Mouse (Mus musculus) frontal cortex, postnatal 36 days (tissue): ENCODE results near the gene Ramp1.

Experiments used
- DNase-seq, 2 experiments: peaks; one replicate each; pipeline ENCODE4 v3.0.0; 2022; ENCODE audit warnings: low spot score in 2 of 2

Gene Ramp1

DNA sequence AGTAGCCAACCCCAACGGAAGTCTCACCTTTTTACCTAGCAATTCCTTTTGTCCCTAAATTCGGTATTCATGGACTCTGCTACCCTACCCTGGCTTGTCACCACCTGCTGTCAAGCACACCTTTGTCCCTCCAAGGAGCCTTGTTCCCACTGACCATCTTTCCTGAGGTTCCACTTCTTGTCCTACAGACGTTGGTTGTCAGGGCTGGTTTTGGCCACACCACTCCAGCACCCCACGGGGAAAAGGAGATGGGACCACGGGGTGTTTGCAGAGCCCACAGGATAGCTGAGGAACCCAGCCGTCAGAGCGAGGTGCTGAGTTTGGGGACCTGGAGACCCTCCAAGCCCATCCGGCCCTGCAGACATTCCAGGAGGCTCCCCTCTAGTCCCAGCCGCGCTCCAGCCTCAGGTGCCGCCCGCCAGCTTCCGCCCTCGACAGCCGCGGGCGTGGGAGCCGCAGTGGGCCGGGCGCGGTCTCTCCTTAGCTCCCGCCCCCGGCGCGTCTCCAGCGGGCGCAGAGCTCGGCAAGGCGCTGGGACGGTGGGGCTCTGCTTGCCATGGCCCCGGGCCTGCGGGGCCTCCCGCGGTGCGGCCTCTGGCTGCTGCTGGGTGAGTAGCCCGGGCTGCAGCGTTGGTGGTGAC is at the start of gene Ramp1:
Gene Ramp1, plus strand, starts transcription at position 290 of the 641 bp plus-strand sequence.
- peak; percentile 66 for DNase-seq

DNA sequence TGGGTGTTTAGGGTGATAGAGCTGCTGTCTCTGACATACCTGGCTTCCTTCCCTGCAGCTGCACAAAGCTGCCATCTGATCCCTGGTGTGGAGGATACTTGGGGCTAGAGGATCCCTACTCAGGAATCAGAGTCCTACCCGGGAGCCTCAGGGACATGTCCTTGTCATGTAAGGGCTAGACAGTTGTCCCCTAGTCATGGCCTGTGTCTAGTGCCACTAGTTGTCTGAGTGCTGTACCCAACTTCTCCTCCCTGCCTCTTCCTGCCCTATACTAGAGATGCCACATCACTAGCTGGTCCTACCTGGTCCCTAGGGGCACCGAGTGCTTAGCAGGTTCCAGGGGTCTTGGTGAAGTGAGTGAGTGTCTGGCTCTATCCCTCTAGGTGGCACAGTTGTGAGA is 42.6 kb upstream of the Ramp1 start:
- no peak for DNase-seq

DNA sequence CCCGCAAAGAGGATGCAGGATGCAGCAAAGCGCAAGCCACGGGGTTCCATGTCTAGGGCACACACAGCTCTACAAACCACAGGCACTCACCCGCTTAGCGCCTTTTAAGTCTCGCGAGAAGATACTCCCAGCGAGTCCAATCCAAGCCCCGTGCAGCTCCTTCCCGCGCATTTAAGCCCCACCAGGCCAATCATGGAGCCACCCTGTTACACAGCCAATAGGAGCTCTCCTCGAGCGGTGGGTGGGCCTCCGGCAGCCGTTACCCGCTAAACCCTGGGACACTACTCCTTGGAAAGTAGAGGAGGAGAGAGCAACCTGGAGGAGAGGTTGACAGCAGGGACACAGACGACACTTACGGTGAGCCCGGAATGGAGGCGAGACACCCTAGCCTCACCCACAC is 34.8 kb upstream of the Ramp1 start, which contains the start of gene Rbm44:
Gene Rbm44, plus strand, starts transcription at position 277 of the 400 bp plus-strand sequence.
- no peak for DNase-seq

DNA sequence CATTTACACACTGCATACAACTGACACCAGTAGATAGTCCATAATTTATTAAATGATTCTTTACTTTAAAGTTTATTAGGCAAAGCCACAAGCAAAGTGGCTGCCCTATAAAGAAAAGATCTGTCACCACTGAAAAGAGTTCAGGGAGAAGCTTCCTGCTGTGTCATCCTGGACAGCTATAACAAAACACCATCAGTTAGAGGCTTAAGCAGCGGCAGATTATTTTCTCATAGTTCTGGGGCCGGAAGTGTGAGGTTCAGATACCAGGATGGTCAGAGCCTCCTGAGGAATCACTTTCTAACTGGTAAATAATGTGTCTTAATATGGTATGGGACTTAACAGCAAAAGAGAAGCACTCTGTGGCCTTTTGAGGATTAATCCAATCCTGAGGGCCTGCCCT is 28.1 kb upstream of the Ramp1 start:
- DNase-seq: no peak

DNA sequence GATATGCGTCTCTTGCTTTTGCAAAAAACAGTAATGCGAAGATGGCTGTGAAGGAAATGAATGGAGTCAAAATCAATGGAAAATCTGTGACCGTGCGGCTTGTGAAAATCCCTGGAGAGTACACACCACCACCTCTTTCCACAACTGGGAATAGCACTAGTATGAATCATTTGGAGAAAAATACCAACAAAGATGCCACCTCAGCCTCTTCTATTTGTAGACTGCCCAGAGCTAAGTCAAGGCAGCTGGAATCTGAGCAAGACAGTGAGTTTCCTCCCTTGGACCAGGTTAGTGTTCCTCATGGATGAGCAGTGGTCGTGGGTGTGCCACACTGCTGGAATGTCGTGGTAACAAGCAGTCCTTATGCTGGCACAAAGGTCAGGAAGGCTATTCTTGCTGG is 12.8 kb upstream of the Ramp1 start:
- DNase-seq: no peak

DNA sequence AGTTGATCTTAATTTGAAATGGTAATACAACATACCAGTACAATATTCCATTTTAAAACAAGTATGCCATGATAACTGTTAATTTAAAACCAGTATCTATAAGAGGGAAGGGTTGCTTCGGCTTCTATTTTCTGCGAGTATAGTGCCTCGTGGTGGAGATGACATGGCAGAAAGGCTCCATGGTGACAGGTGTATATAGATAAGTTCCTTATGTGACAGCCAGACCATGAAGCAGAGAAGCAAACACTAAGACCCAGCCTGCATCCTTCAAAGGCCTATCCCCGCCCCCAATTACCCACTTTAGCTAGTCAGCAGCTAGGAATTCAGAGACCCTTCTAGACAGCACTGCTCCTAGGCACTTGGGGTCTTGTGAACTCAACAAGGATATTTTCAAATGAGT is 10.5 kb upstream of the Ramp1 start:
- no peak for DNase-seq

DNA sequence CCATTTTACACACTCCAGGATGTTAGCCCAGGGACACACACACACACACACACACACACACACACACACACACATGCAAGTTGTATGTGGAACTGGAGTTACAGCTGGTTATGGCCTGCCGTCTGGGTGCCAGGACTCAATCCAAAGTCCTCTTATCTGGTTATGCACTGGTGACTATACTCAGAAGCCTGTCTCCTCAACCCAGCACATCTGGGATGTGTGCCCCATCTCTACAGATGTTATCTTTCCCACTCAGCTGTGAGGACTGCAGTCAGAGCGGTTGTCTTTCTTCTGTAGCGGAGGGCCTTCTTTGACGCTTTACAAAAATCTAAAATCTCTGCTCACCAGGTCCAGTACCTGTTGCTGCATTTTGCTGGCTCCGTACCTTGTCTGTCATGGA is 4.8 kb upstream of the Ramp1 start:
- DNase-seq: no peak

DNA sequence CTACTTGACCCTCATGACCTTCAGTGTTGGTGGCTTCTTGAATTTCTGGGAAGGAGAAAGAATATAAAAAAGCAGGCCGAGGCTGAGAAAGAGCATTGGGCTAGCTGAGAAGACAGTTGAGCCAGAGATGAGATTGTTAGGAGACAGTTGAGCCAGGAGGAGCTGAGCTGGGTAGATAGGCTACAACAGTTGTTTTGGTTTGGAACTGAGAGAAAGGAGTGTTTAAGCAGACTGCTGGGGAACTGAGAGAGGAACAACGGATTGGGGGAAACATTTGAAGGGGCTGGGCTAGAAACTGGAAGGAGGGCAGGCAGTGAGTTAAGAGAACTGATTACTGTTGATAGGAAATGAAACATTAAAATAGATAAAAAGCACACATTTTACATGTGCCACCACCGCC is 3.6 kb upstream of the Ramp1 start:
- DNase-seq: no peak

DNA sequence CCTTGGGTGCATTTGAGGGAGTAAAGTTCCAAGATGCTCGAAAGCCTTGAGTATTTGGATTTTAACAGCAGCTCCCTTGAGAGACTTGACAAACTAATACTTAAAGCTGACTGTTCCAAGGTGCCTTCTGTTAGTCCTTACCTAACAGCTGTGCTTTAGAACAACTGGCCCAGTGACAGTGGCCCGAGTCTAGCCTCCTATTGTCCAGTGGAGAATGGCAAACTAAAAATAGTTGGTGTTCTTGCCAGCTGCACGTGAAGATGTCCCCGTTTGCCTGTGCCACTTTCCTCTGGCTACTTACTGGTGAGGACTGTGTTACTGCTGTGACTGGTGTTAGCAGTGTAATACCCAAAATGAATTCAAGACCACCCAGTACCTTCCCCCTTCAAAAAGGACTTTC is 2.8 kb upstream of the Ramp1 start:
- no peak for DNase-seq

DNA sequence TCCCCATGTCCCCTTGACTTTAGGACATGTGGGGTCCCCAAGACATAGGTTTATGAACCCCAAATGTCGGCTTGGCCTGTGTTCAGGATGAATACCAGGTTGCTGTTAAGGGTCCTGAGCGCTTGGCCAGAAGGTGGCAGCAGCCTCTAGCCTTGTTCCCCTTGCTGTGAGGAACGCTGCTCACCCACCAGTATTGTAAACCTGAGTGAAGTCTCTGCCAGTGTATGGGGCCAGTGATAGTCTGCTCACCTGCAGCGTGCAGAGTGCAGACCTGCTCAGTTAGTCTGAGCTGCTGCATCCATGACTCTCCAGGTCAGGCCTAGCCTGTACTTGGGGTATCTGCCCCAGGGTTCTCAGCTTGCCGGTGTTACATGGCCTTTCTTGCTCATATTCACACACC is 536 bp upstream of the Ramp1 start:
- DNase-seq: peak; percentile 70 to 83

DNA sequence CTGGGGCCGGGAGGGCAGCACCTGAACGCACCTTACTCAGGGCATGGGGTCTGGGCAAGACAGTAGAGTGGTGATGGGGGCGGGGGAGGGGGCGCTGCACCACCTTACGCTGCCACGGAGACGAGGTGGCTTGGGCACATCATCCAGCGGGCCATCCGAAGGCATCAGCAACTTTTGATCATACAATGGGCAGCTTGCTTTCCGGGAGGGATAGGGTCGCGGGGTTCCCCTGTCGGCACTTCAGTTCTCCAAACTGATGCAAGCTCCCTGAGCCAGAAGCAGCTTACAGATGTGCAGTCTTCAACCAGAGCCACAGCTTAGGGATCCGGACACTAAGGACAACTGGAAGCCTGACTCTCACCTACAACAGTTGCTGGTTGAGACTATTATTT is 548 bp downstream of the Ramp1 start:
- no peak for DNase-seq

DNA sequence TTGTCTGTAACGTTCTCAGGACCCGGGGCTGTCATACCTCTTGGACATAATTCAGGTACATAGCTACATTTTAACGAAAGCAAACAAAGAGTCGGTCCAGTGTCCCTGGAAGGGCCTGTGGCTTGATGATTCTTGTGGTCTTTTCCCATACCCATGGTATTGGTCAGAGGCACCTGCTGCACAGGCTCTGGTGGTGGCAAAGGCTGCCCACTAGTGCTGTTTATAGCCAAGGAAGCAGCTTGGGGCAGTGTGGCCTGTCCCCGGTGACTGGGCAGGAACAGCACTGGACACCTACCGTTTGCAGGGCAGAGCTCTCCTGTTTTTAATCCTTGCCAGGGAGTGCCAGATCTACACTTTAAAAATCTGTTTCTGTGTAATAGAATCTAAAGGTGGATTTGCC is 1.1 kb downstream of the Ramp1 start:
- no peak for DNase-seq

DNA sequence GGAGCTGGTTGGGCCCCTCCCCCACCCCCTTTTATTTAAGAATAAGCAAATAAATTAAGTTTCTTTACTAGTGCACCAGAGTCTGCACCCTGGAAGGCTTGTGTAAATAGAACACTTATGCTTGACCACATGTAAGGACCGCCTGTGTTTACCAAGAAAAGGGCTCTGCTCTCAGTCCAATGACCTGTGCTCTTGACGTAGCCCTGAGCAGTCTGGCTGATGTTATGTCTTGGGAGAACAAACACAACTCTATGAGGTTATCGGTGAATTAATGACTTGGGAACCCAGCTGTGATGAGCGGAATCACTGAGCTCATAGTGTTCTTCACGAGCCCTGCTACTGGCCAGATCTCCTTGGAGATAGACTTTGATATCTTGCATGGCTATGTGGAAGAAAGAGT is 1.6 kb downstream of the Ramp1 start:
- no peak for DNase-seq

DNA sequence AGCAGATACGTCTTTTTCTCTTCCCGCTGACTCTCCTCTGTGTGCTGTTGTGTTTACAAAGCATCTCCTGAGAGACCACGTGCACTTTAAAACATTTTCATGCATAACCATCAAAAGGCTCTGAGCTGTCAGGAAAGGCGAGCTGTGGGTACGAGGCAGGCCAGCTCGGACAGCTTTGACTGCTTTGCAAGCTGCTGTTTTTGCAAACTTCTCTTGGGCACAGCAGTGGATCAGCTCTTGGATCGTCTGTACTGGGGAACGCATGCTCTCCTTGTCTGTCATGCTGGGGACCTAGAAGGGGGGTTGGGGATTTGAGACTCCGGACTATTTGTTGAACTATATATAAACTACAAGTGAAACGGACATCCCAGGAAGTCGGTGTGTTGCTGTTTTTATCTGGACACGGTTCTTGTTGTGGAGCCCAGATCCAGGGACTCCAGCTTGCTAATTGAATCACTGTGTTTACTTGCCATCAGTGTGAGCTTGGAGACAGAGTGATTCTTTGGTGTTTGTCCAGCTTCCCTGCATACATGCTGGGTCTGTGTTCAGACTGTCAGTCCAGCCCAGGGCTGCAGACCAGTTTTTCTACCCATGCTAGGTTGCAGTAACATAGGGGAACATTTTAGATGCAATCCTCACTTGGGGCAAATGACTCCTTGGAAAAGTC is 2.3 kb downstream of the Ramp1 start:
- DNase-seq: peak in 1 of 2 experiments; percentile 29

DNA sequence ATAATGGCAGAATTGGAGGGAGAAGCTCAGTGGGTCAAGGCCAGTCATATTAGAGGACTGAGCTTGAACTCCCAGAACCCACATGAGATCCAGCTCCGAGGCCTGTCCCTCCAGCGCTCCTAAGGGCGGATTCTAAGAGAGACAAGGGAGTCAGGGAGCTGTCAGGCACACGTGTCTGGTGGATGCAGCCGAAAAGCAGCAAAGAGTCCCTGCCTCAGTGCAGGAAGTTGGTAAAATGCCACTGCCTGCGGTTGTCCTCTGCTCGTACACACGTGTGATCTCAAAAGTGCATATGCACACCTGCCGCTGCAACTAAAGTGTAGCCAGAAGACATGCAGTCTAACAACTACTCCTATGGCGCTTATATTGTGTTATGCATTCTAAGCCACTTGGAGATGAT is 3.7 kb downstream of the Ramp1 start:
- DNase-seq: no peak

DNA sequence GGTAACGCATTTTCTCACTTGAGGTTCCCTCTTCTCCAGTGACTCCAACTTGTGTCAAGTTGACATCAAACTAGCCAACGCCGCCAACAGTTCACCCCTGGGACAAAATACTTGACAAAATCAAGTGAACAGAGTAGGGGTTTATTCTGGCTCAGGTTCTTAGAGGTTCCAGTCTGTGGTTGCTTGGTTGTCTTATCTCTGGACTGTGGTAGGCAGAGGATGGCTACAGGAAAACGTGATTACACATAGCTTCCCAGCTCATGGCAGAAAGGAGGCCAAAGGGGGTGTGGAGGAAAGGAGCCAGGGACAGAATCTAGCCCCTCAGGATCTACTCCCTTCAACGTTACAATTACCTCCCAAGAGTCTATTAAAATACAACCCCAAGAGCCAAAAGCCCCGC is 7.1 kb downstream of the Ramp1 start:
- DNase-seq: no peak

DNA sequence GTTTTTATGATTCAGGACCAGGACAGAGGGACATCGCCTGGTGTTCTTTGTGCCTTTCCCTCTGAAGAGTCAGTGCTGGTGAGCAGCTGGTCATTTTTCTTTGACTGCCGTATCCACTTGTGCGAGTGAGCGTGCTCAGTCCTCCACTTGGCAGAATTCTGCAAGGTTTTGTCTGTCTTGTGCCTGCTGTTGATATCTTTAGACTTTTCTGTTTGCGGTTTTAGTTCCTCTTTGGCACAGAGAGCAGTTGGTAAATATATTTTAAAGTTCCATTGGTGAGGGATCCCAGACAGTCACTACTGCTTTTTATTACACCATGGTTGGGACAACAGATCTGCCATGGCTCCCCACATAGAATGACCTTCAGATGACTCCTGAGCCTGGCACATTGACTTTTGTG is 7.7 kb downstream of the Ramp1 start:
- no peak for DNase-seq

DNA sequence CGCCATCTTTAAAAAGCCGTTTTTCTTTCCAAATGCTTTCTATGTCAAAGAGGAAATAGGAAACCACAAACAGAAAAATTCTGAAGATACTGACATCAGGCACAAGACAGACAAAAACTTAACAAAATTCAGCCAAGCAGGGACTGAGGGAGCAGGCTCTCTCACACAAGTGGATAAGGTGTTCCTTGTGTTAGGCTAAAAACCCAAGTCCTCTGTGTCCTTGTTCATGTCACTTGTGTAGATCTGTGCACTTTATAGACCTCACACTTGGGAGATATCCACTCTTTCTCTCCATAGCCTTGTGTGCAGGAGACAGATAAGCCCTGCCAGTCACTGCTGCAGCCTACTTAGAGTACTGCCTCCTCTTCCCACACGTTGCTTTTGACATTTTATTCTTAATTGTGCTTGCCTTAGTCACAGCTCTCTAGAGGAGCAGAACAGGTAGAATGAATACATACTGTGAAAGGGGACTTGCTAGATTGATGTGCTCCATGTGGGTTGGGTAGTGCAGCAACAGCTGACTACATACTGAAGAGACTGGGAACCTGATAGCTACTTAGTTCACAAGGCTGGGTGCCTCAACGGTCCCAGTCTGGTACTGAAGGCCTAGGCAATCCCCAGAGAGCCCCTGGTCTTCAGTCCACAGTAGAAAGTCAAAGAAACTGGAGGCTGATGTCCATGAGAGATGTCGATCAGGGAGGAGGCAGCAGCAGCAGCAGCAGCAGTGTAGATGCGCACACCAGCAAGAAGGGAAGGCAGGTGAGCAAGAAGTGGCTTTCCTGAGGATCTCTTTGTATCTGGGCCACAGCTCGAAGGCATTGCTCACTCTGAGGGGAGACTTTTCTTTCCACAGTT is 8.4 kb downstream of the Ramp1 start:
- DNase-seq: no peak

DNA sequence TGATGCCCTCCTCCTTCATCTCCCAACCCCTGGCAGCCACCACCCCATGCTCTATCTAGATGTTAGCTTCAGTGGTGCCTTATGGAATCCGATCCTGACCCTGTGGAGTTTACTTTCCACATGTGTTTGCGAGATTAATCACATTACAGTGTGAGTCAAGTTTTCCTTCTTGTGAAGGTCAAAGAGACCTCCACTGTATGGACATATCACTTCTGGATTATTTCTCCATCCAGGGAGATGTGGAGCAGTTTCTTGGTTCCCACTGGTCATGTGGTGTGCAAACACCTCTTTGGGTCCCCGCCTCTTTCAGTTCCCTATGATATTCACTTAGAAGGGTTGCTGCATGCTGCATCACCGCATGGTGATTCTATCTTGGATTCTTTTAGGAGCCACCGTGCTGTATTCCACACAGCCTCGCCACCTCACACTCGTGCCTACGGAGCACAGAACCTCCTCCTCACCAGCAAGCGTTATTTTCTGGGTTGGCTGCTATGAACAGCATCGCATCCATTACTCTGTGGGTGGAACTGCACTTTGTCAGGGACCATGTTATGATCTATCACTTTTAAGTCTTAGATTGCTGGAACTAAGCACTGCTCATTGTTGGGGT is 9.3 kb downstream of the Ramp1 start:
- DNase-seq: peak in 1 of 2 experiments; percentile 68

DNA sequence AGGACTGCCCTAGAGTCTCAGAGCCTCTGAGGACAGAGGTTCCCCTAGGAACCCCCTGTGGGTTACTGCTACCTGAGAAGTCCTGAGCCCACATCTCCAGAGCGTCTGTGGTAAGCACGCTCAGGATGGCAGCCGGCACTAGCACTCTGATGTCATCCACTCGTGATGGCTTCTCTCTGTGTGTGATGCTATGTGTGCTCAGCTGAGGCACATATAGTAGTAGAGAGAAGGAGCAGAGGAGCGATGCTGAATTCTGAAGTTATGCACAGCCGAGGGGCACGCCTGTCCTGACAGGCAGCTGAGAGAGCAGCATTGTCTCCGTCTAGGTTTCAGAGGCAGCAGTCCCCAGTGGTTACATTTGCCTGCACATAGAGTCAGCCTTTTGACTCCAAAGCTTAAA is 12.6 kb downstream of the Ramp1 start:
- no peak for DNase-seq

DNA sequence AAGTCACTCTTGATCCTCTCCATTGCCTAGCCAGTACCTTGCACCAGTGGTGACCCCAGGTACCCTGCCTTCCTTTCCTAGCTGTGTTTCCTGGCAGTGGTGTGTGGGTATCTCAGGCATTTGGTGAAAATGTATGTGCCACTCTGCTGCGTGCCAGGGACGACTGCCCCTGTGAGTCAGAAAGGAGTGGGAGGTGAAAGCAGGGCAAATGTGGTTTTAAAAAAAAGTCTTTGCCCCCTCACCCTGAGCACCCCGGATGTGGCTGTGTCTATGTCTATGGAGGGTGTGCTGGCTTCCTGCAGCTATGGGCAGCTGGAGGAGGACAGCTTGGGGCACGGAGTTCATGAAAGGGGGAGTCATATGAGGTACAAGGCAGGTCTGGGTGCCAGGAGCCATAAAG is 13.6 kb downstream of the Ramp1 start:
- no peak for DNase-seq

DNA sequence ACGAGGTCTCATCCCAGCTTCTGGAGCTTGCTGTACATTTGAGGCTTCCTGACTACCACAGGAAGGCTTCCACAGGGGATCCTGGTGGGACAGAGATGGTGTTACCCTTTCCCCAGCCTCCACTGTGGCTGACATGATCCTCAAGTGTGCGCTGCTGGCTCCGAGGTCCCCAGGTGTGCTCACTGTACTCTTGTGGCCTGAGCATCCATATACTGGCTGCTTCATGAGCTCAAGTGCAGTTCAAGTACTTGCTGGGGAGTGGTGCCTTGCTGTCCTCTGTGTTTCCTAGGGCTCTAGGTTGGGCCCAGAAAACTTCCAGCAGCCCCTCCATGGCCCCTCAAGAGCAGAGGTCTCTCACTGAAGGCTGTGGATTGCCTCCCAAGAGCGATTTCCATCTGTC is 14.1 kb downstream of the Ramp1 start:
- DNase-seq: no peak
